Mouse (Mus musculus): Measurements from ENCODE around the gene Chchd6.

GRCm38 (mm10) chr6:89583170-89583569, 12.3 kb downstream of the Chchd6 start:
- TF ChIP-seq POLR2A (IDR thresholded peaks at IDR 0.05; ENCODE audit: insufficient read length, low read depth) (no peak), POLR2AphosphoS2 (IDR thresholded peaks at IDR 0.05; ENCODE audit: insufficient read length, low read depth) (no peak), USF1 (IDR thresholded peaks at IDR 0.05; ENCODE audit: low read depth) (no peak), MAX (IDR thresholded peaks at IDR 0.05; ENCODE audit: low read depth) (no peak), CEBPB (IDR thresholded peaks at IDR 0.05; ENCODE audit: insufficient read depth, poor library complexity, severe bottlenecking) (no peak), TCF12 (IDR thresholded peaks at IDR 0.05; ENCODE audit: insufficient read depth, poor library complexity, severe bottlenecking) (no peak), E2F4 (IDR thresholded peaks at IDR 0.05; ENCODE audit: insufficient read depth) (no peak), MYOG (IDR thresholded peaks at IDR 0.05; ENCODE audit: control insufficient read depth in 1 of 3, insufficient read depth in 1 of 3, insufficient read length in 2 of 3, low read depth in 2 of 3) (no peak), SRF (IDR thresholded peaks at IDR 0.05; ENCODE audit: control insufficient read depth, insufficient read length, low read depth) (no peak), REST (IDR thresholded peaks at IDR 0.05; ENCODE audit: insufficient read depth, insufficient read length) (no peak), MYOD1 (IDR thresholded peaks at IDR 0.05; ENCODE audit: control insufficient read depth in 1 of 3, insufficient read length in 2 of 3, low read depth in 2 of 3) (no peak)
